Mouse (Mus musculus) embryonic facial prominence, embryonic 14.5 days (tissue): ENCODE measurements around the gene Tmem175. TPM values are rescaled to one million over a fixed set of nuclear protein-coding genes. Genes with fewer than 3 reads are reported as not detected.

ENCODE experiments used
- ATAC-seq: fragments of 200-750 bp; cut with Nextera tagmentation; 2 replicates; pipeline ENCODE4 v1.8.0; 2017; ENCODE audit warnings: low read depth, moderate number of reproducible peaks, moderate TSS enrichment
- DNase-seq: peaks from one replicate; pipeline ENCODE4 v3.0.0-alpha.2; 2015; ENCODE audit warnings: low spot score
- H3K27ac ChIP-seq: fragments of 300-500 bp; sonication (generic); replicated peaks from 2 replicates; pipeline ENCODE4 v1.5.1; 2014; ENCODE audit warnings: low read depth, mild to moderate bottlenecking, low read length, moderate library complexity
- H3K27me3 ChIP-seq: fragments of 300-500 bp; sonication (generic); replicated peaks from 2 replicates; pipeline ENCODE4 v1.6.1; 2014; ENCODE audit warnings: low read length; ENCODE audit not compliant: control insufficient read depth, insufficient read depth
- H3K36me3 ChIP-seq: fragments of 300-500 bp; sonication (generic); 2 replicates; pipeline ENCODE4 v1.6.1; 2014; ENCODE audit warnings: low read length, mixed read lengths; ENCODE audit not compliant: control insufficient read depth, insufficient read depth
- H3K4me1 ChIP-seq: fragments of 300-500 bp; sonication (generic); 2 replicates; pipeline ENCODE4 v1.6.1; 2014; ENCODE audit warnings: antibody characterized with exemption, low read length; ENCODE audit not compliant: control insufficient read depth, insufficient read depth
- H3K4me2 ChIP-seq: fragments of 300-500 bp; sonication (generic); 2 replicates; pipeline ENCODE4 v1.6.1; 2014; ENCODE audit warnings: low read depth, mild to moderate bottlenecking, low read length, moderate library complexity, mixed read lengths
- H3K4me3 ChIP-seq: fragments of 300-500 bp; sonication (generic); 2 replicates; pipeline ENCODE4 v1.5.1; 2014; ENCODE audit warnings: low read depth, mild to moderate bottlenecking, low read length
- H3K9ac ChIP-seq: fragments of 300-500 bp; sonication (generic); 2 replicates; pipeline ENCODE4 v1.6.1; 2014; ENCODE audit warnings: low read depth, mild to moderate bottlenecking, low read length, moderate library complexity, mixed read lengths
- H3K9me3 ChIP-seq: fragments of 300-500 bp; sonication (generic); 2 replicates; pipeline ENCODE4 v1.6.1; 2016; ENCODE audit warnings: low read length; ENCODE audit not compliant: control insufficient read depth
- WGBS: fragments of 180-500 bp; shearing (Covaris S2); extraction: QIAGEN DNeasy Blood & Tissue Kit; methylation state at CpG from one replicate; pipeline ENCODE4 v1.1.7; 2014; 5-methylcytosine and 5-hydroxymethylcytosine counted together
- polyA plus RNA-seq: library from polyadenylated mRNA; unstranded; fragments of >200 nt; fragmentation: Nextera tagmentation; extraction: Ambion mirVana; gene quantifications from 2 replicates; pipeline ENCODE4 v1.2.1, GENCODE M21; 2014

Gene Tmem175
- polyA plus RNA-seq, 1 experiment from 2014 or later: 31.0 TPM

DNA sequence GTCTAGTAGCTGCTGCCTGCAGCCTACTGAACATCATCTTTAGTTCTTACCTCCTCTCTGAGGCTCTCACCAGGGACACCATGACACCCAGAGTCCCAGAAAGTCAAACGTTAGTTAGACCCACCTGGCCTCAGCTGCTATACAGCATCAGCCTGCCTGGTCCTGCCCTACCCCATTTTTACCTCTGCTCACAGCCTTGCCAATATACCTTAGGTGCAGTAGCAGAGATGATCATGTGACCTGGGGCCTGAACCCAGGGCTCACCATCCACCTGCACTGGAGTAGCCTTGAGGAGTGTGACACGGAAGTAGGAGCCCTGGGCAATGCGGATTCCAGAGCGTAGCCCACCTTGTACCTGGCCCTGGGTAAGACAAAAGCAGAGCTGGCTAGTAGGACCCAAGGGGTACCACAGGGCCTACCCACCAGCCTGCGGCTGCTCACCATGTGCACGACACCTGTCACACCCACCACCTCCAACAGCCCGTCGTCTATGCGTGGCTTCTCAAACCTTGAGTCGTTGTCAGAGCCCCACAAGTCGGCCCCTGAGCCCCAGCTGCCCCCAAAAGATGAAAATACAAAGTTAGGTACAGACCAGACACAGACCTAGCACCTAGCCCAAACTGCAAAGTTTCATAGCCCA is 19.5 kb downstream of the Tmem175 start:
- DNase-seq (no peak), ATAC-seq (no peak)
- 88% methylated on average over 11 of the region's 11 CpGs for WGBS
- Histone ChIP-seq H3K4me1 (no peaks in the 10 kb centered on the region), H3K9ac (no peak overlapping the region), H3K4me3 (no peak overlapping the region), H3K27me3 (no peaks in the 10 kb centered on the region), H3K36me3 (peaks cover 82% of the 10 kb centered on the region), H3K4me2 (no peak overlapping the region), H3K27ac (no peak overlapping the region), H3K9me3 (no peaks in the 10 kb centered on the region)

DNA sequence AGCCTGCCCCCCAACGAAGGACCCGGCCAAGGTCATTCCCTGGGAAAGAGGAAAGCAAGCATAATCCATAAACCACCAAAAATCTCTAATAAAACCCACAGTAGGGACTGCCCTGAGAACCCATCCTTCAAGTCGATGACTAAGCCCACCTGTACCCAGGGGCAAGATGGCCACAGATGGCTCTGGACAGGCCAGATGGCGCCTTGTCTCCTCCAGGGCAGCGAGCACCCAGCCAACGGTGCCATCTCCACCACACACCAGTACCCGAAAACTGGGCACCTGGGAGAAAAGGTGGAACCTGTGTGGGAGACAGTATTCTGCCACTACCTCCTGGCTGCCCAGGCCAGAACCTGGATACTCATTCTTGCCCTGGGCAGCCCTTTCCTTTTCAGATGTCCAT is 20.8 kb downstream of the Tmem175 start:
- DNase-seq (no peak), ATAC-seq (no peak)
- no peaks in the 10 kb centered on the region for H3K27me3 ChIP-seq
- H3K9me3 ChIP-seq: no peaks in the 10 kb centered on the region
- H3K4me2 ChIP-seq: no peak overlapping the region
- no peak overlapping the region for H3K27ac ChIP-seq
- H3K36me3 ChIP-seq: peaks cover 87% of the 10 kb centered on the region
- no peak overlapping the region for H3K9ac ChIP-seq
- H3K4me3 ChIP-seq: no peak overlapping the region
- WGBS: 92% methylated on average over 5 of the region's 7 CpGs
- H3K4me1 ChIP-seq: no peaks in the 10 kb centered on the region

DNA sequence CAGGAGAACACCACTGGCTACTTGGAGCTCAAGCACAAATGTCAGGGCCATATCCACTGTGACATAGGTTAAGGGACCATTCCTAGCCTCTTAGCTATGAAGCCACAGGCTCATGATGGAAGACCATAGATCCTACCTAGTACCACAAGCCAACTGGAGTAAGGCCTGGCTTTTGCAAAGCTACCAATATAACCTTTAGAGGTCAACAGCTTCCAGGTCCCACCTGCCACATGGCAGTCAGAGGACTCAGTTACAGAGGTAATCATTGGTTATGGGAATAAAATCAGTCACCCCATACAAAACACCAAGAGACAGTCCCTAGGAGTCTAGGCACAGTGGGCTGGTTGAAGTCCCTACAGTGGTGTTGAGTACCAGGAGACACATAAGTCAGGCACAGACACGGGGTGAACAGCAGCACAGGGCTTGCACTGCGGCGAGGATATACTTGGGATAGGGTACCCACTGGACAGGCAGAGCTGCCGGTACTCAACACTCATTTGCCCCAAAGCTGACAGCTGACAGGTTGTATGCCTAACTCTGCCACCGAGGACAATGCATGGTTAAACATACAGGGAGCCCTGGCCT is 21.7 kb downstream of the Tmem175 start:
- H3K4me2 ChIP-seq: no peak overlapping the region
- WGBS: 79% methylated on average over 5 of the region's 5 CpGs
- H3K27me3 ChIP-seq: no peaks in the 10 kb centered on the region
- no peak overlapping the region for H3K9ac ChIP-seq
- ATAC-seq (no peak), DNase-seq (no peak)
- H3K9me3 ChIP-seq: no peaks in the 10 kb centered on the region
- H3K36me3 ChIP-seq: peaks cover 88% of the 10 kb centered on the region
- no peaks in the 10 kb centered on the region for H3K4me1 ChIP-seq
- H3K4me3 ChIP-seq: no peak overlapping the region
- no peak overlapping the region for H3K27ac ChIP-seq

- H3K27ac ChIP-seq: no peak overlapping the region
- peak; percentile 84 for DNase-seq
- no peak overlapping the region for H3K4me3 ChIP-seq
- no peak overlapping the region for H3K9ac ChIP-seq
- H3K27me3 ChIP-seq: no peaks in the 10 kb centered on the region
- peak; percentile 59; the same call in 1 of the 2 replicates for ATAC-seq
- peaks cover 88% of the 10 kb centered on the region for H3K36me3 ChIP-seq
- 61% methylated on average over 1 of the region's 1 CpGs for WGBS
- H3K4me2 ChIP-seq: no peak overlapping the region
- H3K9me3 ChIP-seq: no peaks in the 10 kb centered on the region
- H3K4me1 ChIP-seq: no peaks in the 10 kb centered on the region
Measured at GRCm38 (mm10) chr5:108651823-108652222, 22.3 kb downstream of the Tmem175 start.

DNA sequence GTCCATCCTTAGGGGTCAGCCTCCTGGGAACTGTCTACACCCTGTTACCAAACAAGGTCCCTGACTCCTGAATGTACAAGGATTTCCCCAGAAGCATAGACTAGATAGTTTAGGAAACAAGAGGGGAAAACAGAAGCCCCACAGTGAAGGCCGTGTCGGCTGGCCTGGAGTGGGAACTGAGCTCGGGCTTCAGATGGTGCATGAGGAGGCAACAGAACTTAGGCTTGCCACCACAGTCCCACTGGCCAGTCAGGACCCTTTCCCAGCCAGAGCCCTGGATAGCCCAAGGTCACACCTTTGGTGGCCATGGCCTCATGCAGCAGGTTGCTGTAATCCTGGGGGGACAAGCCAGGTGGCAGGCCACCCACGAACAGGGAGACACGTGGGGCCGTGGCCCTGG is 23.8 kb downstream of the Tmem175 start:
- Histone ChIP-seq H3K4me2 (no peak overlapping the region), H3K4me3 (no peak overlapping the region), H3K9ac (no peak overlapping the region), H3K27ac (no peak overlapping the region), H3K9me3 (no peaks in the 10 kb centered on the region), H3K27me3 (no peaks in the 10 kb centered on the region), H3K4me1 (no peaks in the 10 kb centered on the region), H3K36me3 (peaks cover 86% of the 10 kb centered on the region)
- DNase-seq (no peak), ATAC-seq (no peak)
- 86% methylated on average over 6 of the region's 6 CpGs for WGBS

DNA sequence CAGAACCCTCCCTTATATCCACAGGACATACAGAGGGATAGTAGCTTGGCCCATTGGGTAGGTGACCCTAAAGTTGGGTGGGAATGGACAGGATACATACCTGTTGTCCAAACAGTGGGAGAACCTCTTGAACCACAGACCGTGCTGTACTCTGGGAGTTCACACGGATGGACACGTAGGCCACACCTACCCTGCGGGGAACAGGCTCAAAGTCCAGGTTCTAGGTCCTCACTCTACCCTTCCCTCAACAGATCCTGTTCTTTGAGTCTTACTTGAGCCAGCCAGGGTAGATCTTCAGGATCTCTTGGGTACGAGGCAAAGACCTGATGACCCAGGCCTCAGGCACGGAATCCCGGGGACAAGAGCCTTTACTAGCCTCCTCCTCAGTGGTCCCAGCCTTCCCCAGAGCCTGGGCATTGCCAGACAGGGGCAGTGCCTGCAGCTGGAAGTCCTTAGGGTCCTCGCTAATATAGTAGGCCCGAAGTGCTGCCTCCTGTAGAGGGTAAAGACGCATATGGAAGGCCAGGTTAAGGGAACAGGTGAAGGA is 24.9 kb downstream of the Tmem175 start:
- Histone ChIP-seq H3K27ac (no peak overlapping the region), H3K4me2 (no peak overlapping the region), H3K27me3 (no peaks in the 10 kb centered on the region), H3K9ac (no peak overlapping the region), H3K9me3 (no peaks in the 10 kb centered on the region), H3K4me3 (no peak overlapping the region), H3K36me3 (peaks cover 74% of the 10 kb centered on the region), H3K4me1 (peaks cover 2% of the 10 kb centered on the region)
- 98% methylated on average over 10 of the region's 10 CpGs for WGBS
- no peak for ATAC-seq
- no peak for DNase-seq

DNA sequence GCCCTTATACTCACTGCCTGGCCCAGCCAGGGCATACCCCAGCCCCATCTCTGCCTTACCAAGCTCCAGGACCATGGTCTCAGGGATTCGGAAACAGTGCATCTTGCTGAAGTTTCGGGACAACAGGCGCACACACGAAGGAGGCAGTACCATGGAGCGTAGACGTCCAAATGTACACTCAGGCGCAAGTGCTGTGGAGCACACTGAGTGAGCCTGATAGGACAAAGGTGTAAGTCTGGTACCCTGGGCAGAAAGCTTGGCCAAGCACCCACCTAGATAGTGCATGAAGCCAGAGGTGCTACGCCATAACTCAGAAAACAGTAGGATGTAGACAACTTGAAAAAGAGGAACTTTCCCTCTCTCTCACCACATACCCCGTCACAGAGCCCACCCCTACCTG is 25.8 kb downstream of the Tmem175 start:
- Histone ChIP-seq H3K27ac (no peak overlapping the region), H3K4me1 (peaks cover 8% of the 10 kb centered on the region), H3K9ac (no peak overlapping the region), H3K27me3 (no peaks in the 10 kb centered on the region), H3K4me3 (no peak overlapping the region), H3K4me2 (no peak overlapping the region), H3K36me3 (peaks cover 66% of the 10 kb centered on the region), H3K9me3 (no peaks in the 10 kb centered on the region)
- 98% methylated on average over 9 of the region's 9 CpGs for WGBS
- ATAC-seq (no peak), DNase-seq (no peak)

GRCm38 (mm10) chr5:108655891-108656650 is 26.5 kb downstream of the Tmem175 start:
- 91% methylated on average over 15 of the region's 15 CpGs for WGBS
- Histone ChIP-seq H3K36me3 (peaks cover 62% of the 10 kb centered on the region), H3K4me1 (peaks cover 8% of the 10 kb centered on the region)

More at GRCm38 (mm10) chr5:108655891-108656650, 26.5 kb downstream of the Tmem175 start:
- no peaks in the 10 kb centered on the region for H3K9me3 ChIP-seq
- H3K4me3 ChIP-seq: no peak overlapping the region
- ATAC-seq (no peak), DNase-seq (no peak)
- no peak overlapping the region for H3K4me2 ChIP-seq
- no peaks in the 10 kb centered on the region for H3K27me3 ChIP-seq
- no peak overlapping the region for H3K9ac ChIP-seq
- no peak overlapping the region for H3K27ac ChIP-seq
